Mouse (Mus musculus) forebrain, postnatal 0 days (tissue): ENCODE measurements around the gene Cspg5. TPM values are rescaled to one million over a fixed set of nuclear protein-coding genes. Genes with fewer than 3 reads are reported as not detected.

Source experiments
- ATAC-seq: fragments of 200-750 bp; cut with Nextera tagmentation; 2 replicates; pipeline ENCODE4 v1.8.0; 2017; ENCODE audit warnings: mild to moderate bottlenecking, moderate library complexity
- DNase-seq: peaks from one replicate; pipeline ENCODE4 v3.0.0-alpha.2; 2015
- H3K27ac ChIP-seq: fragments of 300-500 bp; sonication (generic); 2 replicates; pipeline ENCODE4 v1.5.1; 2014; ENCODE audit warnings: low read depth, mild to moderate bottlenecking, antibody characterized with exemption, low read length, moderate library complexity, mixed read lengths
- H3K27me3 ChIP-seq: fragments of 300-500 bp; sonication (generic); 2 replicates; pipeline ENCODE4 v1.6.1; 2014; ENCODE audit warnings: mild to moderate bottlenecking, low read length, mixed read lengths; ENCODE audit not compliant: insufficient read depth
- H3K36me3 ChIP-seq: fragments of 300-500 bp; sonication (generic); 2 replicates; pipeline ENCODE4 v1.6.1; 2014; ENCODE audit warnings: mild to moderate bottlenecking, moderate library complexity; ENCODE audit not compliant: insufficient read depth
- H3K4me1 ChIP-seq: fragments of 300-500 bp; sonication (generic); 2 replicates; pipeline ENCODE4 v1.6.1; 2014; ENCODE audit warnings: antibody characterized with exemption; ENCODE audit not compliant: insufficient read depth
- H3K4me2 ChIP-seq: fragments of 300-500 bp; sonication (generic); 2 replicates; pipeline ENCODE4 v1.6.1; 2014; ENCODE audit warnings: low read depth, mild to moderate bottlenecking, moderate library complexity
- H3K4me3 ChIP-seq: fragments of 300-500 bp; sonication (generic); 2 replicates; pipeline ENCODE4 v1.5.1; 2014; ENCODE audit warnings: low read depth, low read length, mixed read lengths
- H3K9ac ChIP-seq: fragments of 300-500 bp; sonication (generic); 2 replicates; pipeline ENCODE4 v1.6.1; 2014; ENCODE audit warnings: mild to moderate bottlenecking
- H3K9me3 ChIP-seq: fragments of 300-500 bp; sonication (generic); 2 replicates; pipeline ENCODE4 v1.6.1; 2016; ENCODE audit warnings: low read length
- CTCF ChIP-seq: sonication (generic); IDR thresholded peaks from 2 replicates; pipeline ENCODE4 v1.5.1; 2016; ENCODE audit warnings: antibody characterized with exemption, control low read depth, low read depth
- WGBS: fragments of 180-500 bp; shearing (Covaris S2); extraction: QIAGEN DNeasy Blood & Tissue Kit; methylation state at CpG from one replicate; pipeline ENCODE4 v1.1.7; 2014; 5-methylcytosine and 5-hydroxymethylcytosine counted together
- microRNA-seq, 2 experiments: library from miRNA; unstranded; fragments of <30 nt; microRNA quantifications; one replicate each; pipeline ENCODE4; 2016
- polyA plus RNA-seq: library from polyadenylated mRNA; unstranded; fragments of >200 nt; fragmentation: Nextera tagmentation; extraction: Ambion mirVana; gene quantifications from 2 replicates; pipeline ENCODE4 v1.2.1, GENCODE M21; 2015
- total RNA-seq: library from RNA; depleted of rRNA; stranded (reverse); fragments of >200 nt; gene quantifications from 2 replicates; pipeline ENCODE4 v1.2.3, GENCODE M21; 2014; rRNA removed

Cspg5 gene
- total and polyA plus RNA-seq, 2 experiments from 2014 or later: 280 to 365 TPM

DNA sequence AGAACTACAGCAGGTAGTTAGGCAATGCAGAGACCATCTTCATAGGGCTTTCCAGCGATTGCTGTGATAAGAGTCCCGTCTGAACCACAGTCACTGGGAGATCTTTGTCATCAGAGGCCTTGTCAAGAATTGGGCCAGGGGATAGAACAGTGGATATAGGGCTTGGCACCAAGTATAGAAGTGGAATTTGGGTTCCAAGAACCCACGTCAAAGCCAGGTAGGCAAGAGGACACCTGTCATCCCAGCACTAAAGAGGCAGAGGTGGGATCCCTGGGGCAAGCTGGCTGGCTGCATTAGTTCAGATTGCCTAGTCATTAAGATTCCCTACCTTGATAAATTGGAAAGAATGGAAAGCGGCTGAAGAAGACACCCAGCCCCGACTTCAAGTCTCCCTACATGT, 62.8 kb downstream of the Cspg5 start:
- no peak overlapping the region for H3K9ac ChIP-seq
- H3K27me3 ChIP-seq: no peaks in the 10 kb centered on the region
- WGBS: 91% methylated on average over 5 of the region's 5 CpGs
- H3K9me3 ChIP-seq: no peaks in the 10 kb centered on the region
- no peak overlapping the region for H3K4me2 ChIP-seq
- H3K4me1 ChIP-seq: no peaks in the 10 kb centered on the region
- H3K36me3 ChIP-seq: peaks cover 15% of the 10 kb centered on the region
- no peak for TF ChIP-seq CTCF
- ATAC-seq: no peak
- no peak overlapping the region for H3K4me3 ChIP-seq
- H3K27ac ChIP-seq: no peak overlapping the region
- DNase-seq: no peak

Small RNA genes lying within 50 kb of the gene (microRNA-seq; reads per million reads assigned to microRNA genes)
- gene Mir6236: 12.8 to 49.8 reads per million in 2 experiments

Other genes with a start within 250 kb of the Cspg5 start
- gene Smarcc1, start 126.1 kb upstream of the Cspg5 start, total RNA-seq: 36.8 and 43.0 TPM in 2 replicates
- gene Smarcc1, start 126.1 kb upstream of the Cspg5 start, polyA plus RNA-seq: 52.0 and 77.1 TPM in 2 replicates
- gene Dhx30, start 126.0 kb upstream of the Cspg5 start, total RNA-seq: 132 and 156 TPM in 2 replicates
- gene Dhx30, start 126.0 kb upstream of the Cspg5 start, polyA plus RNA-seq: 98.6 and 117 TPM in 2 replicates
- 27.8 and 35.2 TPM in 2 replicates for gene Elp6, start 61.4 kb downstream of the Cspg5 start, total RNA-seq
- gene Elp6, start 61.4 kb downstream of the Cspg5 start, polyA plus RNA-seq: 27.1 and 27.5 TPM in 2 replicates
- 87.6 and 111 TPM in 2 replicates for gene Scap, start 89.5 kb downstream of the Cspg5 start, total RNA-seq
- gene Scap, start 89.5 kb downstream of the Cspg5 start, polyA plus RNA-seq: 40.1 and 49.5 TPM in 2 replicates
- 25.3 and 26.2 TPM in 2 replicates for gene Ptpn23, start 164.4 kb downstream of the Cspg5 start, total RNA-seq
- 7.8 and 10.2 TPM in 2 replicates for gene Ptpn23, start 164.4 kb downstream of the Cspg5 start, polyA plus RNA-seq
- 0.31 TPM in 1 of 2 replicates, not detected in the other for gene Ngp, start 176.0 kb downstream of the Cspg5 start, total RNA-seq
- gene Ngp, start 176.0 kb downstream of the Cspg5 start, polyA plus RNA-seq: 1.4 and 2.9 TPM in 2 replicates
- gene Klhl18, start 232.9 kb downstream of the Cspg5 start, total RNA-seq: 28.2 and 36.8 TPM in 2 replicates
- gene Klhl18, start 232.9 kb downstream of the Cspg5 start, polyA plus RNA-seq: 15.6 and 19.3 TPM in 2 replicates
- gene Kif9, start 233.2 kb downstream of the Cspg5 start, total RNA-seq: 4.4 and 5.4 TPM in 2 replicates
- gene Kif9, start 233.2 kb downstream of the Cspg5 start, polyA plus RNA-seq: 3.0 and 3.8 TPM in 2 replicates